Mouse (Mus musculus) layer of hippocampus, adult 9-11 months (tissue): ENCODE results near the gene Zfp53.
"Not testable (repeated sequence)": the region's sequence is repeated elsewhere in the genome, so short reads cannot be mapped to it uniquely, and the experiment has no call there.

Experiments used
- DNase-seq: peaks from one replicate; pipeline ENCODE4 v3.0.0; 2022

The Zfp53 gene

DNA sequence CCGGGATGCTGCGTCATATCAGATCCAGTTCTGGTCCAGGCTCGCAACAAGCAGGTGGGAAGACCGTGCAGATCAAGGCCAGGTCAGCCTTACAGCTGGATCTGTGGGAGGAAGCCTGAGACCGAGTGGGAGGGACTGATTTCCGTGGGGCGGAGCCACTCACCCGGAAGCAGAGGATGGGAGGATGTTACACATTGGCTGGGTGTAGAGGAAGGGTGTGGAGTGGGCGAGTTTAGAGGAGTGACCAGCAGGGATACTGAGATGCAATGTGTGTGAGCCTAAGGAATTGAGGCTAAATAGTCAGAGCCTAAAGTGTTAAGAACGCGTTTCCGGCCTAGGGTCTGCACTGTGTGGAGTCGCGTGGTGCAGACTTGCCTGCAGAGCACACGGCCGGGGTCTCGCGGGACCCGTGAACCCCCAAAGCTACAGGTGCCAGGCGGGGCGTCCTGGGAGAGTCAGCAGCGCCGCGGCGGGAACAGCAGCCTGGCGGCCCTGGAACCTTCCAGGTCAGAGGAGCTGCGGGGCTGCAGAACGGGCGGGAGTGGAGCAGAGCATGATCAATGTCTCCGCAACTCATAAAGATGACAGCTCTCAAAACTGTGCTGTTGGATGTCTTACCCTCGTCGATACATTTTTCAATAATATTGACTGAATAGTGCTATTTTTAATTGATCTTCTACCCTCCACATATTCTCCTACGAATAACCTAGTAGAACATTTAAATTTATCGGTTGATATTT, at the start of gene Zfp53:
Gene Zfp53, plus strand, starts transcription at position 239 of the 740 bp plus-strand sequence.
- peak; percentile 89 for DNase-seq

- DNase-seq = peak; percentile 78
These were observed 39.1 kb upstream of the Zfp53 start for GRCm38 (mm10) chr17:21449669-21450068.

DNA sequence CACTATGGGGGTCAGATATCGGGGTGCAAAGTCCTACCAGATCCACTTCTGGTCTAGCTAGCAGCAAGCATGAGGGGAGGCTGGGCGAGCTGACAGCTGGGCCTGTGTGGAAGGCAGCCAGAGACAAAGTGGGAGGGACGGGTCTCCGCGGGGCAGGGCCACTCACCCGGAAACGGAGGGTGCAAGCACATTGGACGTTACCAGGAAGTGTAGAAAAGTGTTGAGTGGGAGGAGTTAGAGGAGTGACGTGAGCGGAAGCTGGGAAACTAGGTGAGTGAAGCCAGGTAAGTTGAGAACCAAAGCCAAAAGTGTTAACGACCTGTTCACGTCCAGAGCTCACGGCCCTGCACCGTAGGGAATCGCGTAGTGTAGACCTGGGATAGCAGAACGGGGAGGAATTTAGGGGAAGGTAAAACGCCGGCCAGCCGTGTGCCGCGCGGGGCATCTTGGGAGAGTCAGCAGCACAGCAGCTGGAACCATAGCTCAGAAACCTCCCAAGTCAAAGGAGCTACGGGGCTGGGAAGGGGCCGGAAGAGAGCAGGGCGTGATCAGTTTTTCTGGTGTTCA, 38.6 kb upstream of the Zfp53 start, which contains the start of gene Zfp51:
Gene Zfp51, plus strand, starts transcription at position 237 of the 567 bp plus-strand sequence.
- peak; percentile 92 for DNase-seq

GRCm38 (mm10) chr17:21463550-21463949, 25.2 kb upstream of the Zfp53 start:
- no peak for DNase-seq

DNA sequence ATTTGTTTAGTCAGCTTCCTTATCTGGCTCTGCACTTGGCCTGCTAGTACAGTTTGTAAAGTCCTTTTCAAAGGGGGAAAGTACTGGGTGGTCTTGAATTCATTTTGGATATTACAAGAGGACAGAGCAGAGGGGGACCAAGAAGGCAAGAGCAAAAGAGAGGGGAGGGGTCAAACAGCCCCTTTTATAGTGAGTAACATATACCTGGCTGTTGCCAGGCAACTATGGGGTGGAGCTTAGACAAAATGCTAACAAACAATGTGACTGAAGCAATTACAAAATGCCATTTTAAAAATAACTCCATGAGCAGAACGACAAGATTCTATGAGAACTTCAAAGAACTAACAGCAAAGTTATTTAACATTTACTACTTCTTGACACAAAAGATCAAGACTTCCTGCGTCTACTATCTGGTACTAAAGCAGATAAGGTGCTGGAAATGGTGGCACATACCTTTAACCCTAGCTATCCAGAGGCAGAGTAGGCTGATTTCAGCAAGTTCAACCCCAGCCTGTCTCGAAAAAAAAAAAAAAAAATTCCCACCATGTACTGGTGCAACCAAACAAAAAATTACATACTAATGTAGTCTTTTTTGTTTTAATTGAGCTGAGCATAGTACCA, 16.7 kb upstream of the Zfp53 start:
- DNase-seq = no peak

DNA sequence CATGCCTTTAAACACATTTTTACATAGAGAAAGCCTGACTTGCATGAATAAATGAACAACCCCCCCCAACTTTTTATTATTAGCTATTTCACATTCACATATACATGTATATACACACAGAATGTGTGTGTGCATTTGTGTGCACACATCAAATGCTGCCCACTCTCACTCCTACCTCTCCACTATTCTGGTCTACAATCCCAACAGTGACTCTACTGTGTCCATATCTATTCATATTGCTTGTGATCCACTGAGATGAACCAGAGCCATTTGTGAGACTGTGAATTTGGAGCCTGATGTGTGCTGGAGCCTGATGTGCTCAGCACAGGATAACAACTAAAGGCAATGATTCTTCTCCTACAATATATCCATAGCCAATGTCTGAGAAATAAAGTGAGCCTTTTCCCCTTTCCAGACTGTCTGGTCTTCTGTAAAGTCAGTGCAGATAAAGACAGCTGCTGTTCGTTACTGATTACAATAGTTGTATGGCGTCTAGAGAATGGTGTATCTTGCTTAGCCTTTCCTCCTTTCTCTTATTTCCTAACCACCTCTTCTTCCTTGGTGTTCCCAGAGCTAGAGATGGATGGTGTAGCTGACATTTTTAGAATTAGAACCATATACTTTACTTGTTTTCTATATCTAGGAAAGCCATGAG, 16.0 kb upstream of the Zfp53 start:
- DNase-seq = no peak

DNA sequence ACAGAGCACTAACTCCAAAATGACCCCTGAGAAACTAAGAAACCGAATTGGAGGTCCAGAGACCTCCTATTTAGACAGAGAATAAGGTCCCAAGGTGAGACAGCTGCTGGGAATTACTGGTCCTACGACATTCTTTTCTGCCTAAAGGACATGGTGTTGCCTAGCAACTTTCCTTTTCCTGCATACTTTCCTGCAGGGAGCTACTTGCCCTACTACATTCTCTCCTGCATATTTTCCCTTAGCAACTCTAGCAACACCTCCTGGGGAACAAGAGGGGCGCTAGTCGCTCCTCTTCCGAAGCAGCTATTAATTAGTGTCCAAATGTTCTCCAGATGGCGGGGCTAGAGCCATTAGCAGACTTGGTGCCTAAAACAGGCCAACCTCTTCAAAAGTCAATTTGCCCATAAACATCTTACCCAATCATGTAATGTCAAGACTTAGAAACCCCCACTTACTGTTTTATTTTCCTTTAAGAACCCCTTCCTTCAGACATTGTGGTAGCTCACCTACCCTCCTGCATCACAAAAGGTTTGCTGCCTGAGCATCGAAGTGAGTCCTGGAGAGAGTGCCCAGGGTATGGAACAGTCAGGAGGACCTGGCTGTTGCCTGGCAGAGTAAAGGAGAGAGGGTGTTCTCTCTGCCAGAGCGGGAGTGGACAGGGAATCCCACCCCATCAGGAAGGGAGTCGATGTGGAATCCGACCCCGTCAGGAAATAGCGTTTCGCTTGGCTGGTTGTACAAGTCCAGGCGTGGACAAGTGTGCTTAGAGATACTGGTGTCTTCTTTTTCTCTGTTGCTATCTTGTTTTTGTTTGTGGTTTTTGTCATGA, 15.2 kb upstream of the Zfp53 start:
- DNase-seq = no peak

DNA sequence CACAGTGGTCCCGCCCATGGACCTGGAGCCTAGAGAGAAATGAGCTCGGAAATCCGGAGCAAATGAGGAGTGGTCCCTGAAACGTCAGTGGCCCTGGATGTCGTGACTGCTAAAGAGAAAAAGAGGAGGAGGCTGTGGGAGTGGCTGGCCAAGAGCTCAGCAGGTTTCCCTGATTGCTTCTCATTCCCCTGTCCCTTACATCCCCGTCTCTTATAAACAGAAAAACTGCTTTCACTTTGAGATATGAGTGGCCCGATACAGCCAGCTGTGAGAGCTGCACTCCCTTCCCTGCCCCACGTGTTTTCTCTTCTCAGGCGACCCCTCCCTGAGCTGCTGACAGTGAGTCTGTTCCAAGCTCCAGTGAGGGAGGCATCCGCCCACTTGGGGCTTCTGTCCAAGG, 14.1 kb upstream of the Zfp53 start:
- not testable (repeated sequence) for DNase-seq

DNA sequence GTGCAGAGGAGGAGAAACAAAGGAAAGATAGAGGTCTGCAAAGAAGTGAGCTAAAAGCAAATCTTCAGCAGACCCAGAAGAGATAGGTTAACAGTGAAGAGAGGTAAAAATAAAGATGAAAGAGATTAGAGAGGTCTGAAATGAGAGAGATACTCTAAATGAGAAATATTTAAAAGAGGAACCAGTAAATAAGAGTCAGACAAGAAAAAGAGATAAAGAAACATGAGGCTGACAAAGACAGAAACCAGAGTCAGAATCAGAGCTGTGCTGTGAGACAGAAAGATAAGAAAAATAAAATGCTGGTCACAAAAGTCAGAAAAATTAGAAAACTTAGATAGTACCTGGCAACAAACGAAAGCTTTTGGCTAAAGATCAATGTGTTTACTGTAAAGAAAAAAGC, 13.5 kb upstream of the Zfp53 start:
- DNase-seq = not testable (repeated sequence)

DNA sequence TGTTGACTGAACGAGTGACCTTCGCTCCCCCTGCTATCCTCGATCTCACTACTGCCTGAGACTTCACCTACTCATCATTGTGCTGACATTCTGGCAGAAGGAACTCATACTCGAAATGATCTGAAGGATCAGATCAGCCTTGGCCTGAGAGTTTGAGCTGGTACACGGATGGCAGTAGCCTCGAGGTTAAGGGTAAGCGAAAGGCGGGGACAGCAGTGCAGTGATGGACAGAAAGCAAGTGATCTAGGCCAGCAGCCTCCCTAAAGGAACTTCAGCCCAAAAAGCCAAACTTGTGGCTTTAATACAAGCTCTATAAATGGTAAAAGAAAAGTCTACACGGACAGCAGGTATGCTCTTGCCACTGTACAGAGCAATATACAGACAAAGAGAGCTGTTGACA, 12.4 kb upstream of the Zfp53 start:
- not testable (repeated sequence) for DNase-seq

DNA sequence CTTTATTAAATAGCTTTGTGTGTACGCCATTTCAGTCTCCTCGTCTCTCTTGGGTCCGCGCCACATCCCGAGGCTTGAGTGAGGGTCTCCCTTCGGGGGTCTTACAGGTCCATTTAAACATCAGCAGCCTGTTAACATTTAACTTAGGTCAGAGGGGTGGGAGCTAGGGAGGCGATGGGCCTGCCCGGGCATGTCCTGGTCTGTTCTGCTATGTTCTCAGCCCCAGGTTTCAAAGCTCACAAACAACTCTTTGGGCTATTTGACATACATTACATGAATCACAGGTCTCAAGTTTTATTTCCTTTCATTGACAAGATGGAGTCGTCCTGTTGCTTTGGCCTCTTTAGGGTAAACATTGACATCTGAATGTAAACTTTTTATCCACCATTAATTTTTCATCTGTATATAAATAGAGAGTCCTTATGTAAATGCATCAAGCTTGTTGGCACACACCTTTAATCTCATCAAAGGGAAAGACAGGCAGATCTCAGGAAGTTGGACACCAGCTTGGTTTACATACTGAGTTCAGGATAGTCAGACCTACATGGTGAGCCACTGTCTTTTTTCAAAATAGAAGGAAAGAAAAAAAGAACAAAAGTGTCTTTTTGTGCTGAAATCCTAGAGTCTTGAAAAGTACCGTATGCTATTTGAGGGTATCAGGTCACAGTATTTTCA, 10.6 kb upstream of the Zfp53 start:
- not testable (repeated sequence) for DNase-seq

DNA sequence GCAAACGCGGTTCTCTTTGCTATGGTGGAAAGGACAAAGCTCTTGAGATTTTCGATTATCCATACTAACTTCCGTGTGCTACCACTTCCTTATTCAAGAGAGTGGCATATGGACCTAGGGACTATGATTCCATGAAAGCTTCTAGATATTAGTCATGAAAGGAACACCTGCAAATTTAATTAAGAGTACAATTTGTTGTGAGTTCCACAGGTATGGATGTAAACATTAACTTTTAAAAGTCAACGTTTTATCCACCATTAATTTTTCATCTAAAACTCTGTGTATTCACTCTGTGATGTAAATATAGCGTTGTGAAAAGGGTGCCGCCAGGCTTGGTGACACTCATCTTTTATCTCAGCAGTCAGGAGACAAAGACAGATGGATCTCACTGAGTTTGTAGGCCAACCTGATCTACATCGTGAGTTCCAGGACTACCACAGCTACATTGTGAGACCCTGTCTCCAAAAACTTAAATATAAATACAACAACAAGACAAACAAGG, 753 bp downstream of the Zfp53 start:
- no peak for DNase-seq

DNA sequence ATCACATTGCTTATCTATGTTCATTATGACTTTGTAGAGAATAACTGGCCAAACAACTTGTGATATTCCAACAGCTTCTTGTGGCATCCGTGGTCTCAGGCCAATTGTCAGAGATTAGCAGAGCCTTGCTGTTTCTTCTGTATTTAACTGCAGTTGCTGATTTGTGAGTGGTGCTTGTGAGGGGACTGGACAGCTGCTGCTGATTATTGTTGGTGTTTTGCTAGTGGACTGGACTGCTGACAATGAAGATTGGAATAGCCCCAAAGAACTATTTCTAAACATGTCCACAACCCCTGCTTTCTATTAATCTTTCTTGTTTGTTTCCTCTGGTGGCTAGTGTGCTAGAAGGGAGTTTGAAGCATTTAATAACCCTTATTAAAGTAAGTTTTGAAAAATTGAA, 12.6 kb downstream of the Zfp53 start:
- DNase-seq = no peak

DNA sequence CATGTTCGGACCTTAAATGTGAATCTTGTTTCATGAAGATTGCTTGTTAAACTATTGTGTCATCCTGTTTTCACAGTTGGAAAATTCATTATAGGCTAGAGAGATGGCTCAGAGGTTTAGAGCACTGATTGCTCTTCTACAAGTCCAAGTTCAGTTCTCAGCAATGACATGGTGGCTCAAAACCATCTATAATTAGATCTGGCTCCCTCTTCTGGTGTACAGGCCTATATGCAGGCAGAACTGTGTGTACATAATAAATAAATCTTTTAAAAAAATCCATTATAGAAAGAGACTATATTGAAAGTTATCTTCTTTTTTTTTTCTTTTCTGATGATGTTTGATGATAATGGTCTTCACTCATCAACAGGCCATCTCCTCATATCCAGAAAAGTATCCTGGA, 15.7 kb downstream of the Zfp53 start:
- no peak for DNase-seq

- no peak for DNase-seq
These were observed 17.5 kb downstream of the Zfp53 start for GRCm38 (mm10) chr17:21506258-21506657.

- no peak for DNase-seq
These were observed 21.0 kb downstream of the Zfp53 start for GRCm38 (mm10) chr17:21509756-21510155.

GRCm38 (mm10) chr17:21515403-21516105, 26.8 kb downstream of the Zfp53 start:
- peak; percentile 80 for DNase-seq

- DNase-seq = peak; percentile 53
These were observed 27.7 kb downstream of the Zfp53 start for GRCm38 (mm10) chr17:21516201-21517129.

GRCm38 (mm10) chr17:21517130-21517671, 28.4 kb downstream of the Zfp53 start:
- DNase-seq = no peak

DNA sequence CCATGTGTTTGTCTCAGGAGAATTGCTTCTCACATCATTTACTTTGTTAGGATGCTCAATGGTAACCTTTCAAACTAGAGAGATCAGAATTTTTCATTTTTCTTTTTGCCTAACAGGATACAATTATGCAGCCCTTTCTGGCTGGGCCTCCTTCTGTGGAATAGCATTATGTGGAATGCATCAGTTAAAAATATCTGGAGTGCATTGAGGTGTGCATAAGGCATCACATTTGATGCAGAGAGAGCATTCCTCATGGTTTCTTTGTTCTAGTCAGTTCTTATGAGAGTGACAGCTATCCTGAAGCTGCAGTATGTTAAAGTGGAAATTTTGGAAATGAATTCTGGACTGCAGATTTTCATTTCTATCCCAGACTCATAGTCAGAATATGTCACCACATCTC, 37.5 kb downstream of the Zfp53 start:
- DNase-seq = no peak
